Mouse (Mus musculus) urinary bladder, adult 2 months (tissue): ENCODE data around the gene Higd1c. TPM values are rescaled to one million over a fixed set of nuclear protein-coding genes. Genes with fewer than 3 reads are reported as not detected.
"Not testable (repeated sequence)": the region's sequence is repeated elsewhere in the genome, so short reads cannot be mapped to it uniquely, and the experiment has no call there.

Experiments used
- DNase-seq: peaks from one replicate; pipeline ENCODE4 v3.0.0; 2022; ENCODE audit warnings: low spot score
- polyA plus RNA-seq: library from polyadenylated mRNA; depleted of rRNA; stranded (reverse); fragments of >200 nt; gene quantifications from 2 replicates; pipeline ENCODE4 v1.2.3, GENCODE M21; 2012

Higd1c gene
- polyA plus RNA-seq, 1 experiment = not detected

GRCm38 (mm10) chr15:100353399-100353798 lies 10.9 kb upstream of the Higd1c start:
- not testable (repeated sequence) for DNase-seq

- DNase-seq = no peak
Observed at GRCm38 (mm10) chr15:100355876-100356275, 8.5 kb upstream of the Higd1c start.

- not testable (repeated sequence) for DNase-seq
Observed at GRCm38 (mm10) chr15:100365967-100366366, 1.6 kb downstream of the Higd1c start.

GRCm38 (mm10) chr15:100367119-100367518 lies 2.8 kb downstream of the Higd1c start:
- DNase-seq = no peak

- no peak for DNase-seq
Observed at GRCm38 (mm10) chr15:100375066-100375465, 10.7 kb downstream of the Higd1c start.

- not testable (repeated sequence) for DNase-seq
Observed at GRCm38 (mm10) chr15:100377847-100378505, 13.6 kb downstream of the Higd1c start.

GRCm38 (mm10) chr15:100379658-100380057 lies 15.3 kb downstream of the Higd1c start:
- no peak for DNase-seq

- DNase-seq = no peak
Observed at GRCm38 (mm10) chr15:100380104-100380503, 15.8 kb downstream of the Higd1c start.

GRCm38 (mm10) chr15:100385705-100386104 lies 21.4 kb downstream of the Higd1c start:
- no peak for DNase-seq

- no peak for DNase-seq
Observed at GRCm38 (mm10) chr15:100387544-100388223, 23.3 kb downstream of the Higd1c start.

GRCm38 (mm10) chr15:100388224-100388835 lies 24.0 kb downstream of the Higd1c start:
- DNase-seq = no peak

GRCm38 (mm10) chr15:100388886-100389285 lies 24.5 kb downstream of the Higd1c start:
- no peak for DNase-seq

GRCm38 (mm10) chr15:100391066-100391465 lies 26.7 kb downstream of the Higd1c start:
- no peak for DNase-seq

GRCm38 (mm10) chr15:100391599-100391998 lies 27.3 kb downstream of the Higd1c start:
- no peak for DNase-seq

GRCm38 (mm10) chr15:100393016-100393415 lies 28.7 kb downstream of the Higd1c start:
- DNase-seq = no peak

GRCm38 (mm10) chr15:100395561-100395960 lies 31.2 kb downstream of the Higd1c start:
- DNase-seq = no peak

- no peak for DNase-seq
Observed at GRCm38 (mm10) chr15:100400592-100401250, 36.4 kb downstream of the Higd1c start.

- DNase-seq = no peak
Observed at GRCm38 (mm10) chr15:100401811-100402210, 37.5 kb downstream of the Higd1c start.

GRCm38 (mm10) chr15:100402347-100402746 lies 38.0 kb downstream of the Higd1c start:
- no peak for DNase-seq

- DNase-seq = no peak
Observed at GRCm38 (mm10) chr15:100402798-100403197, 38.5 kb downstream of the Higd1c start.

GRCm38 (mm10) chr15:100403318-100404000 lies 39.1 kb downstream of the Higd1c start:
- DNase-seq = no peak

GRCm38 (mm10) chr15:100406088-100406487 lies 41.7 kb downstream of the Higd1c start:
- DNase-seq = no peak
